Mouse (Mus musculus): ENCODE results near the gene Tgoln1. TPM values are rescaled to one million over a fixed set of nuclear protein-coding genes. Genes with fewer than 3 reads are reported as not detected.

Tgoln1 gene
- total and polyA plus RNA-seq, 2 experiments from 2014 or later, result 34.2 to 39.2 TPM

GRCm38 (mm10) chr6:72615151-72615550, 1.6 kb downstream of the Tgoln1 start:
- TF ChIP-seq CTCF (IDR thresholded peaks at IDR 0.05), result no peak
- Histone ChIP-seq H3K4me1 (ENCODE audit: insufficient read depth, low read length) (peaks cover 18% of the 10 kb centered on the region), H3K27me3 (ENCODE audit: insufficient read depth, low read length) (no peaks in the 10 kb centered on the region), H3K36me3 (ENCODE audit: insufficient read depth, low read length) (peaks cover 21% of the 10 kb centered on the region; the same call in 1 of the 2 replicates), H3K27ac (ENCODE audit: low read depth, low read length) (no peak overlapping the region), H3K9me3 (ENCODE audit: low read length) (no peaks in the 10 kb centered on the region), H3K9ac (replicated peaks; ENCODE audit: low read length, poor library complexity, severe bottlenecking) (peak overlapping the region; percentile 70; the same call in 1 of the 2 replicates), H3K4me3 (ENCODE audit: low read depth, low read length) (peak overlapping the region; percentile 74; the same call in 1 of the 2 replicates), H3K4me2 (ENCODE audit: low read depth, low read length, poor library complexity, severe bottlenecking) (peak overlapping the region; percentile 96)
- DNase-seq (ENCODE audit: low spot score) (no peak), ATAC-seq (ENCODE audit: low FRiP score) (no peak)
- 72% methylated on average over 2 of the region's 2 CpGs for WGBS

- Histone ChIP-seq H3K9me3 (ENCODE audit: low read length) (no peaks in the 10 kb centered on the region), H3K27ac (ENCODE audit: low read depth, low read length) (no peak overlapping the region), H3K4me2 (ENCODE audit: low read depth, low read length, poor library complexity, severe bottlenecking) (no peak overlapping the region), H3K4me3 (ENCODE audit: low read depth, low read length) (no peak overlapping the region), H3K36me3 (ENCODE audit: insufficient read depth, low read length) (peaks cover 54% of the 10 kb centered on the region), H3K27me3 (ENCODE audit: insufficient read depth, low read length) (no peaks in the 10 kb centered on the region), H3K4me1 (ENCODE audit: insufficient read depth, low read length) (peaks cover 11% of the 10 kb centered on the region), H3K9ac (replicated peaks; ENCODE audit: low read length, poor library complexity, severe bottlenecking) (no peak overlapping the region)
- DNase-seq (ENCODE audit: low spot score), result no peak
- no peak for ATAC-seq (ENCODE audit: low FRiP score)
- no peak for TF ChIP-seq CTCF (IDR thresholded peaks at IDR 0.05)
- WGBS, result 82% methylated on average over 4 of the region's 4 CpGs
These were observed 6.5 kb downstream of the Tgoln1 start for GRCm38 (mm10) chr6:72610261-72610660.

- Histone ChIP-seq H3K4me2 (ENCODE audit: low read depth, low read length, poor library complexity, severe bottlenecking) (no peak overlapping the region), H3K4me3 (ENCODE audit: low read depth, low read length) (no peak overlapping the region), H3K27ac (ENCODE audit: low read depth, low read length) (no peak overlapping the region), H3K36me3 (ENCODE audit: insufficient read depth, low read length) (peaks cover 61% of the 10 kb centered on the region), H3K27me3 (ENCODE audit: insufficient read depth, low read length) (no peaks in the 10 kb centered on the region), H3K9me3 (ENCODE audit: low read length) (no peaks in the 10 kb centered on the region), H3K4me1 (ENCODE audit: insufficient read depth, low read length) (no peaks in the 10 kb centered on the region), H3K9ac (replicated peaks; ENCODE audit: low read length, poor library complexity, severe bottlenecking) (no peak overlapping the region)
- DNase-seq (ENCODE audit: low spot score), result no peak
- no peak for ATAC-seq (ENCODE audit: low FRiP score)
- 91% methylated on average over 4 of the region's 4 CpGs for WGBS
- no peak for TF ChIP-seq CTCF (IDR thresholded peaks at IDR 0.05)
These were observed 8.1 kb downstream of the Tgoln1 start for GRCm38 (mm10) chr6:72608662-72609184.

- H3K4me3 ChIP-seq (ENCODE audit: low read depth, low read length), result no peak overlapping the region
- no peaks in the 10 kb centered on the region for H3K27me3 ChIP-seq (ENCODE audit: insufficient read depth, low read length)
- H3K9ac ChIP-seq (replicated peaks; ENCODE audit: low read length, poor library complexity, severe bottlenecking), result no peak overlapping the region
- no peaks in the 10 kb centered on the region for H3K9me3 ChIP-seq (ENCODE audit: low read length)
- TF ChIP-seq CTCF (IDR thresholded peaks at IDR 0.05), result no peak
- H3K4me1 ChIP-seq (ENCODE audit: insufficient read depth, low read length), result no peaks in the 10 kb centered on the region
- DNase-seq (ENCODE audit: low spot score), result no peak
- peaks cover 56% of the 10 kb centered on the region for H3K36me3 ChIP-seq (ENCODE audit: insufficient read depth, low read length)
- no peak overlapping the region for H3K27ac ChIP-seq (ENCODE audit: low read depth, low read length)
- WGBS, result 90% methylated on average over 5 of the region's 5 CpGs
- no peak overlapping the region for H3K4me2 ChIP-seq (ENCODE audit: low read depth, low read length, poor library complexity, severe bottlenecking)
- no peak for ATAC-seq (ENCODE audit: low FRiP score)
These were observed 9.1 kb downstream of the Tgoln1 start for GRCm38 (mm10) chr6:72607676-72608075.

- no peak overlapping the region for H3K27ac ChIP-seq (ENCODE audit: low read depth, low read length)
- ATAC-seq (ENCODE audit: low FRiP score) (no peak), DNase-seq (ENCODE audit: low spot score) (no peak)
- H3K4me3 ChIP-seq (ENCODE audit: low read depth, low read length), result no peak overlapping the region
- WGBS, result 82% methylated on average over 4 of the region's 4 CpGs
- no peak overlapping the region for H3K4me2 ChIP-seq (ENCODE audit: low read depth, low read length, poor library complexity, severe bottlenecking)
- H3K27me3 ChIP-seq (ENCODE audit: insufficient read depth, low read length), result no peaks in the 10 kb centered on the region
- H3K9me3 ChIP-seq (ENCODE audit: low read length), result no peaks in the 10 kb centered on the region
- TF ChIP-seq CTCF (IDR thresholded peaks at IDR 0.05), result no peak
- H3K9ac ChIP-seq (replicated peaks; ENCODE audit: low read length, poor library complexity, severe bottlenecking), result no peak overlapping the region
- H3K36me3 ChIP-seq (ENCODE audit: insufficient read depth, low read length), result peaks cover 56% of the 10 kb centered on the region
- no peaks in the 10 kb centered on the region for H3K4me1 ChIP-seq (ENCODE audit: insufficient read depth, low read length)
These were observed 9.7 kb downstream of the Tgoln1 start for GRCm38 (mm10) chr6:72607060-72607459.

GRCm38 (mm10) chr6:72604066-72604465, 12.7 kb downstream of the Tgoln1 start:
- Histone ChIP-seq H3K36me3 (ENCODE audit: insufficient read depth, low read length) (peaks cover 31% of the 10 kb centered on the region), H3K9me3 (ENCODE audit: low read length) (no peaks in the 10 kb centered on the region), H3K4me2 (ENCODE audit: low read depth, low read length, poor library complexity, severe bottlenecking) (no peak overlapping the region), H3K4me1 (ENCODE audit: insufficient read depth, low read length) (no peaks in the 10 kb centered on the region), H3K9ac (replicated peaks; ENCODE audit: low read length, poor library complexity, severe bottlenecking) (no peak overlapping the region), H3K27ac (ENCODE audit: low read depth, low read length) (no peak overlapping the region), H3K4me3 (ENCODE audit: low read depth, low read length) (no peak overlapping the region), H3K27me3 (ENCODE audit: insufficient read depth, low read length) (no peaks in the 10 kb centered on the region)
- no peak for DNase-seq (ENCODE audit: low spot score)
- TF ChIP-seq CTCF (IDR thresholded peaks at IDR 0.05), result no peak
- 89% methylated on average over 2 of the region's 2 CpGs for WGBS
- no peak for ATAC-seq (ENCODE audit: low FRiP score)
